Mouse (Mus musculus) layer of hippocampus, adult 11-12 months (tissue): ENCODE data around the gene Krr1.
A peak's percentile ranks its signal among the peaks of the same experiment; 100 is the strongest.

Experiments used
- DNase-seq: peaks from one replicate; pipeline ENCODE4 v3.0.0; 2022; ENCODE audit warnings: low spot score

The Krr1 gene

DNA sequence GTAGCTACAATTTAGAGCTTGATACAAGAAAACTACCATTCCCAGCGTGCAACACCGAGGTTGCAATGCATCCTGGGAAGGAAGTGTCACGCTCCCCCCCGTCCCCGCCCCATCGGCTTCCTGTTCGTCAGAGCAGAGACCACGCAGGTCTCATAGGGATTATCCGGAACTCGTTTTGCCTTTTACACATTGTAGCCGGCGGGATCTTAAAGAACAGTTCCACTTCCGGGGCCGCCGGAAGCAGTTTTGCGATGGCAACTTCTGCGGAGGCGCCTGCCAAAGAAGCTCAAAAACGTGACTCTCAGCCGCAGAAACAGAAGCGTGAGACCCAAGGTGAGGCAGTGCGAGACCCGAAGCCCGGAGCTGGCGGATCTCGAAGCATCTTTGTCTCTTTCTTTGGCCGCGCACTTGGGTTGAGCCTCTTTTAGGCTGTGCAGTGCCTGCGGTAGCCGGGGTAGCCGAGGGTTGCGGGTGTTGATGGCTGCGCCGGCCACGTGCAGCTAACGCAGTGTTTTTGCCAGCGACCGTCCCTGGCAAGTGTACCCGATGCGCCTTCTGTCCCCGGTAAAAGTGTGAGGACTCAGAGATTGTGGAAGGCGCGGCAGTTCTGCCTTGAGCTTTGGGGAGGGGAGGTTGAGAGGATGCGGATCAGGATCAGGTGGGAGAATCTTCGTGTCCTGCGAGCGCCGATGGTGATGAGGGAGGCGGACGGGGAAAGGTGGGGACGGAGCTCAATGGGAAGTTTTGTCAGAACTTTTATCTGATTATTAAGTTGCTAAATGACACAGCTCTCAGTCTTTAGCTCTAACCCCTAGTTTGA lies at the start of gene Krr1:
Gene Krr1 (plus strand): TSS at position 123 of the 820 bp plus-strand sequence.
- DNase-seq = peak; percentile 92

DNA sequence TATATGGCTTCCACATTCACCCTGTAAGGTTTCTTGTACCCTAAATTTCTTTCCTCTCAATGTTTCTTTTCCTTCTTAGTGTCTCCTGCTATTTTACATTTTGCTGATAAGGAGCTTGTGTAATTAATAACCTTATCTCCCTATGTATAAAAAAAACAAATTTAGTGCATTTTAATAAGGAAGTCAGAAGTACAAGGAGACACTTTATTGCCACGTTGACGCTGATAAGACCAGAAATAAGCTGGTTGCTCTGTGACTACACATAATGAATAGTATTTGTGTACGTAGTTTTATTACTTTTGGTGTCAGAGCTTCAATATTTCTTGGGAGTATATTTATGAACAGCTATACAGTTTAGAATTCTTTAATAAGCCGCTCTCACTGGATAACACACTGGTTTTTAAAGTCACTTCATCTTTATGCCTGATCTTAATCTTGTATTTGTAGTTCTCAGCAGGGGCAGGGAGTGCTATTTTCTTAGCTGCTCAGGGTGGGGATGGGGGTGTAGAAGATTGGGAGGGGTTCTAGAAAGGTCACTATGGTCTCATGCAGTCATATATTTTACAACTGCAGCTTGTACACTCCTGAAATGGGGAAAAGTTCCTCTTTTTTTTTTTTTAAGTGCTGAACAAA lies 48.8 kb upstream of the Krr1 start:
- no peak for DNase-seq

DNA sequence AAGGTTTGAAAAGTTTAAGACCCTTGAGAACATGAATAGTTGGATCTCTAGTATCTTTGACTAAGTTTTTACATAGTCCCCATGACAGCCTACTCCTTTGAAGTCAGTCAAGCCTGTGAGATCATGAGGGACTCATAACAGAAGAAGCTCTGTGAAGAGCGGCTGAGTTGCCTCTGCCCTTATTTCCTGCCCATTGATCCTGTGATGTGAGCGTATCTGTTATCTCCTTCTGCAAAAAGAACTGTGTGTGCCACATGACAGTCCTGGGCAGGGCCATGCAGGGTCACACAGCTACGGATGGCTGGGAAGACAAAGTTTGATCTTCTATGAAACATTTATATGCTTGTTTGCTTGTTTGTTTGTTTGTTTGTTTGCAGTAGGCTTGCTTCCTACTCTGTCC lies 48.3 kb upstream of the Krr1 start:
- no peak for DNase-seq

DNA sequence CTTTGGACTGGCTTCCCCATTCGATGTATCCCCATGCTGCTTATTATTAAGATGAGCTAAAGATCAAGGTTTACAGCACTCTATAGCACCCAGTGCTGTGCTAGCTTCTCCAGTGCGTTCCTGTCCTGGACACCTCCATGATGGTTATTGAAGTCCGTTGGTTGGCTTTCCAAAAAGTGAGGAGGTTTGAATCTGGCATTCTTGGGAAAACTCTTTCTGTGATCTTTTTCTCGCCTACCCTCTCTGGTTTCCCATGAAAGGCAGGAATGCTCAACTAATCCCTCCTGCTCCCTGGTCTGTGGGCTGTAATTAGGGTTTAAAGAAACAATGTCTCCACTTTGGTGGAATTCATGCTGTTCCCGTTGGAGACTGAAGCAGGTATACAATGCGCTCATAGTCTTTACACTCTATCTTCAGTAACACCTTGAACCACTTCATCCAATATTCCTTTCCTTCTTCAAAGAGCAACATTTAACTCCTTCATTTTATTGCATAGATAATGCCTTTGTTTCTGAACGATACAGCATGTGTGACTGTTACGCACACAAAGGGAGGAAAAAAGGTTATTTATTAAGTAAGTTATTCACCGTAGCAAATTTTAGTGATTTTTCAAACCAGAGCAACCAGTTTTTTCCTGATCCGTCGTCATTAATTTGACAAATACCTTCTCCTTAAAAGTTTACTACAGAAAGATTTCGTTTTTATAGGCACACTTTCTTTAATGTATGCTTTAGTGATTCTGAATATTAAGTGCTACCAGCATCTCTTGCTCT lies 47.6 kb upstream of the Krr1 start:
- DNase-seq = no peak

DNA sequence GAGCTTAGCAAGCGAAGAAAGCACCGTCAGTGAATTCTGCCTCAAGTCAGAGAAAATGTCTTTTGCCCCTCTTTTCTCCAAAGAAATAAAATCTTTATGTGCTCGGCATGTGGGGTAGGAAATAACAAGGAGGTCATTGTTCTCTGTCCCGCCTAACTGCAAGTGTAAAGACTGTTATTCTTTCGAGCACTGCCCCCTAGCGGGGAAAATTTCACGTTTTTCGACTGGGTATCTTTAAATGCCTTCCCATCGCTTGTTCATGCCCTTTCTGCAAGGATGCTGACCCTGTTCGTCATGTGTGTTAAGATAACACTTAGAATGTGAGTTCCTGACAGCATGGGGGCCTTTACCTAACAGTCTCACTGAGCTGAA lies 47.0 kb upstream of the Krr1 start:
- DNase-seq = peak; percentile 96

DNA sequence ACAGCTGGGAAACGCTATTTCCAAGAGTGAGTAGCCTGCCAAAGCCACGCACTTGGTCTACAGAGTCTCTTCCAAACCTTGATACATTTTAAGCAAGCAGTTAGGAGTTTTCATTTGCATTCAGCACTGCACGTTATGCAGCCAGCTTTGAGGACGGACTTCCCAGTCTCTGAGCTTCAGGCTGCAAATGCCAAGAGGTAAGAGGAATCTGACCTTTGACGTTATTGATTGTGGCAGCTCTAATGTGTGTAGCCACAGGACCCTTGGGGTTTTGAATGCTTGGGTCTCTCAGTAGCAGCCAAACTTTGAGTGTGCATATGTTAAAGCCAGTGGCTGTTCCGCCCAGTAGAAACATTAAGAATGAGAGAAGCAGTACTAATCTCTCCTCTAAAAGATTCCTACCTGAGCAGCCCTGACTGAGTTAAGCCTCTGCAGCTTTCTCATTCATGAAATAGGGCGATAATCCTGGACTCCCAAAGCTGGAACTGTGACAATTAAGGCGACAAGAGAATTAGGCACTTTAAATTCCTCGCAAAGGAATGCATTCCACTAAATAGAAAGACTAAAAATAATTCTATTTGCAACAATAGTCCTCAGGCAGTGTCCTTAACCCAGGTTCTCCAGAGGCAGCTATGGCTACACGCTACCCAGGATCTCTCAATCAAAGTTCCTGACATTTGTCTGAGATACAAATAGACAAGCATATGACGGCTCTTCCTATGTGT lies 39.7 kb upstream of the Krr1 start:
- no peak for DNase-seq

DNA sequence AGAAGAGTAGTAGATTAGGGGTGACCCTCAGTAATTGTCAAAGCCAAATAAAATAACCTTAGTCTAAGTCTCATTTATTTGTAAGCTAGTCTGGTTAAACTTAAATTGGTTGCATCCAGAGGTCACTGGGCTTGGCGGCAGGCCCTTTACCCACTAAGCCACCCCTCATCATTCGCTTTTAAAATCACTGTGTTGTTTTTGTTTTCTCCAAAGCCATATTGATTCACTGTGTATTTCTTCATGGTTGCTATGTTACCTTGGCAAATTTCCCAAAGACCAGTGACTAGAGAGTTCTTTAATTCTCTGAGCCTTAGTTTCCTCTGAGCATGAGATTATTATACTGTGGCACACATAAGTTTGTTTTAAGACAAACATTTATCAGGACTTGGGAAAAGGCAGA lies 37.3 kb upstream of the Krr1 start:
- DNase-seq = no peak

DNA sequence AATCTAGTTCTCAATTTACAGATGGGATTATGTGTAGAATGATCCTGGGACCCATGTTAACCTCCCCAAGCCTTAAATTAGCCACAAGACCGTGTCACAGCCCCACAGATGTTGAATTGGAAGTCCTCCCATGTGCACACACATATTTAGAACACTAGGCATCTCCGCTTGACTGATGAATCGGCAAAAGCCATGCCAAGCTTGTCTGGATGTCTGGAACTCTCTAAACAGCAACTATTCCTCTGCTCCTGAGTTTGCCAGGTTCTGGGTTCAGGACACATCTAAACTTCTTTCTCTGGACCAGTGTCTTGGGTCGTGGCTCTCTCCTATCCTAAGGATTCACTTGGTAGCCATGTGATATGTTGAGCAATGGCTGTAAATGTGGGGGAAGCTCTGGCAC lies 36.4 kb upstream of the Krr1 start:
- DNase-seq = no peak

DNA sequence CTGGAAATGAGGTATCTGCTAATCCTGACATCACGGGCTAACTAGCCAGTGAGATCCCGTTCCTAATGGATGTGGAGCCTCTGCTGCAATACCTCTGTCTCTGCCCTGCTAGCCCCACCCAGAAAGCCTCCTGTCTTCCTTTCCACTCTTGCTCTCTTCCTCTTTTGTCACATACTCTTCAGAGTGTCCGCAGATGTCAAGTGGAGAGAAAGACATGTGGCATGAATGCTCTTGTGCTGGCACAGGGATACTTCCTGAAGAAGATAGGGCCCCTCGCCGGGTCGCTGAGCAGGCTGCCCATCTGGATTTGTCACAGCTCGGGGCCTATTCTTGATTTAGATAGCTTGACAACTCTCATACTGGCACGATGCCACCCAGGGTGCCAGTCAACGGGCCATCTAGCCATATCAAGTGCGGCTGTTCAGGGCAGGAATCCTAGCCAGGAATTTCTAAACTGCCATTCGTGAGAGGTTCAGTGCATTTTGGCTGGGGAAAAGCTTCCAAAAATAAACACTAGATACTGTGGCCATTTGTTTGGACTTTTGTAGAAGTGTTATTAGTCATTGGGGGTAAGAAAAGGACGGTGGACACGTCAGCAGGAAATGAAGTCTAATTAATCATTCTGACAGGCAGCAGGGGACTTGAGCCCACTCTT lies 35.8 kb upstream of the Krr1 start:
- no peak for DNase-seq

DNA sequence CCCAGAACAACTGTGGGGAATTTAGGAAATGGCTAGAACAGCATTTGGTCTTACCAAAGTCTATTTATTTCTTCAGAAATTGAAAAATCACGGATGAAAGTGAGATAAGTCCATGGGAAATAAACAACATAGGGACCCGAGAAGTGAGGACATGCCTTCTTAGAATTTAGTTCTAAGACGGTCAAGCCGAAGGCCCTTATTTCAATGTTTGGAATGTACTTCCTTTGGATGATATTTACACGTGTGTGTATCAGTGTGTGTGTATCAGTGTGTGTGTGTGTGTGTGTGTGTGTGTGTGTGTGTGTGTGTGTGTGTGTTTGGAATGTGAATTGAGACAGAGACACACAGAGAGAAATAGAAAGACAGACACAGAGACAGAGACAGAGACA lies 35.3 kb upstream of the Krr1 start:
- DNase-seq = no peak

DNA sequence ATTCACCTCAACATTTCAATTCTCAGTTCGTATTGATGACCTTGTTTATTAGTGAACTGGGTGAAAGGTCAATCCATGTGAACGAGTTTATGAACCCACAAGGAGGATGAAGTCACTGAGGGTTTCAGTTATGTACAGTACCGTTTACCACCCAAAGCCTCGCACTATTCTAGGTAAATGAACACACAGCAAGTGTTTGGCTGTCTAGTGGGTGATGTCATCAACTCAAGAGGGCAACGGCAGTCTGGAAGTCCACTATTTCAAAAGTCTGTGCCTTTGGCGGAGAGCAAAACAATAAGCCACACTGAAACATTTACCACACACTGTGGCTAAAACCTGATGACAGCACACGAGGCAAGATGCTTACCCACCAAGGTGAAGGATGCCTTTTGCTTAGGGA lies 29.4 kb upstream of the Krr1 start:
- no peak for DNase-seq

DNA sequence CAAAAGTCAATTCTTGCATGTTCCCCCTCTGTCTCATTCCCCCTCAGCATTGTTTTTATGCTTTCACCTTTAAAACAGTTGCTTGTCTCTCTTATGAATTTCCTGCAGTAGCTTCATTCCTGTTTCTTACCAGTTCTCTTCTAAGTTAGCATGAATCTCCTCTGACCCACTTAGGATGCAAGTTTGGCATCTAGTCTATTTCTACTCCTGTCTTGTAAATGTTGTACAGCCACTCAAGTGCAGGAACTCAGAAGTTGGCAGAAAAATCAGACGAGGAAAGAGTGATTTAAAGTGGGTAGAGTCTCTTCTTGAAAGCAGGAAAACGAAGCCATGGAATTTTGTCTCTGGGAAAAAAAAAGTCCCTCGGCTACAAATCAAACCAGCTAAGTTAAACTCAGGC lies 26.9 kb upstream of the Krr1 start:
- no peak for DNase-seq

DNA sequence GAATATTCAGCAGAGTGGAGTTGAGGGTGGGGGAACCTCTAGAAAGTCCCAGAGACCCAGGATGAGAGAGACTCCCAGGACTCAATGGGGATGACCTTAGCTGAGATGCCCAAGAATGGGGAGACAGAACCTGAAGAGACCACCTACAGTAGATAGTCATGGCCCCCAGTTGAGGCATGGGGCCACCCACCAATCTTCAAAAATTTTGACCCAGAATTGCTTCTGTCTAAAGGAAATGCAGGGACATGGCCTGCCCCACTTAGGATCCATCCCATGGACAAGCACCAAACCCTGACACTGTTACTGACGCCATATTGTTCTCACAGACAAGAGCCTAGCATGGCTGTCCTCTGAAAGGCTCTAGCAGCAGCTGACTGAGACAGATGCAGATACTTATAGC lies 24.4 kb upstream of the Krr1 start:
- DNase-seq = no peak

DNA sequence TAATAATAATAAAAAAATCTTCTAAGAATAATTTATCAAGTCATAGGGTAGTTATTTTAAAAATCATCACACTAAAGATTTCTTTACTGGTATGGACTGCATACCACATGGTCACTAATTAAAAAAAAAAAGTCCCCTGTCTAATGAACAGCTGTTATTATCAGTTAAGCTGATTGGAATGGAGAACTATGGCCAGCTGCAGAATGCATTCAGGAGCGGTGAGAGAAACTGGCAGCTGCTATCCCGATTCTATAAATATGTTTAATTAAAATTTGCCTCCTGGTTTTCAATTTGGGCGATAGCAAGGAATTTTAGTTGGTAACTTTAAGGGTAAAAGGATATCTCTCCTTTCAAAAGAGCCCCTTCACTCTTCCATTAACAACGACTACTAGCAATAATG lies 23.5 kb upstream of the Krr1 start:
- DNase-seq = no peak

DNA sequence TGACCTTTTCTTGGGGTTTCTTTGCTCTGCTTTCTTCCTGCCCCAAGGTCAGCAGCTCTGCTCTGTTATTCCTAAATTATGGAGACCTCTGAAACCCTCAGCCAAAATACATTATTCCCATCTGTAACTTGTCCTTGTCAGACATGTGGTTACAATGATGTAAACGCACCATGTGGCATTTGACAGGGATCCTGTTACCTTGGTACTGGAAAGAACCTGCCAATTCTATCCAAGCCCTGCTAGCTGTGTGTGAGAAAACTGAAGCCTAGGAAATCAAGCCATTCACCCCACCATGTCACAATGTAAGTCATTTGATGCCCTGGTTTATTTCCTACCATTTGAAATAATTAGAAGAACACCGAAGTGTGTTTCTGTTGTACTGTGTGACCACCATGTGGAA lies 16.6 kb upstream of the Krr1 start:
- DNase-seq = no peak

DNA sequence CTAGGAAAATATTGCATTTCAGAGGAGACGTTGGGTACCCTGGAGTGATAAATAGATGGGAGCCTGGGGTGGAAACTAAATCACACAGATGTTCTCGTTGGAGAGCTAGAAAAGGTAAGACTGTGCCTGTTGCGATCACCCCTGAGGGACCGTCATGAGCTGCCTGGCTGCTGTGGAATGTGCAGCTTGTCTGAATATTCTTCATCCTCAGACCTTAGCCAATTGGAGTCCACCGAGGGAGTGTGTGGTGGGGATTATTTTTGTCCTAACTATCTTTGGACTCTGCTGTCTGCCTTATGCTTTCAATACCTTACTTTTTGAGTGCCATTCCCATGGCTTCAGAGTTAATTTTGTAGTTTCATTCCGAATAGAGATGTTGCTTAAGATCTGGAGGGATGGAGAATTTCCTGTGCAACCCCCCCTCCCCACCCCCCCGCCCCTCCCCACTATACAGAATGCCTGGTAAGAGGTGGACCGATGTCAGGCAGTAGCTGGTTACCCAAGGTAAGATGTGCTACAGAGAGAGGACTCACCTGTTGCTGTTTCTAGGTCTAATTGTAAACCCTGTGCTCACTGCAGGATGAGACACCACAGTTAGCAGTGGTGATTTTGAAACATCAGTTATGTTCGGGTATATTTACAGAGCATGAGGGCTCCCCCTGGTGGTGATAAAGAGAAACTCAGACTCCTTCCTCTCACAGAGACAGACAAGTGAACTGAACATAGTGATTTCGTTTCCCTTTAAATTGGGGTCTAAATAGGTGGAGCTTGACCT lies 15.0 kb upstream of the Krr1 start:
- peak; percentile 70 for DNase-seq

DNA sequence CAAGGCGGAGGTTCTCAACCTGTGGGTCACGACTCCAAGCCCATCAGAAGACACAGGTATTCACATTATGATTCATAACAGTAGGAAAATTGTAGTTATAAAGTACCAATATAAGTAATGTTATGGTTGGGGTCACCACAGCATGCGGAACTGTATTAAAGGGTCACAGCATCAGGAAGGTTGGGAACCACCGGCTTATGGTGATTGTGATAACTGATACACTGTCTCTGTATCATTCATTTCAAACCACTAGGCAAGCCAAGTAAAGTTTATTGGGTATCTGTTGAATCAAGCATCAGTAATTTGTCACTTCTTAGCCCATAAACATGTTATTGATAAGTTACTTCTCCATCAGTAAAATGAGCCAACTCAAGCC lies 14.4 kb upstream of the Krr1 start:
- DNase-seq = no peak

DNA sequence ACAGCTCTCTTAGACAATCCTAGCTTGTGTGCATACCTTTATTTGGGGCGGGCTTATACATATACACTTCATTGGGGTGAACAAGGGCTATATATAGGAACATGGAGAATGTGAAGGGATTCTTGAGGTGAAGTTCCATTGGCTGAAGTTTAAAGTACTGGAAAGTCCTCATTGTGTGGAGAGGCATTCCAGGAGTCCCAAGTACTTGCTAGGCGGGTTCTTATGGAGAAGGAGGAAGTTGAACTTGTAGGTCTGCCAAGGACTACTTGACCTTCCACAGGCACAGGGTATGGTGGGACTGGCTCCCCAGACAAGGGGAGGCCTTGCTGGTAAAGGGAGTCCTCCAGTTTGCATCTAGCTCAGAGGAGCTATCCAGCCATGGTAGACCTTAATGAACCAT lies 13.1 kb upstream of the Krr1 start:
- no peak for DNase-seq

DNA sequence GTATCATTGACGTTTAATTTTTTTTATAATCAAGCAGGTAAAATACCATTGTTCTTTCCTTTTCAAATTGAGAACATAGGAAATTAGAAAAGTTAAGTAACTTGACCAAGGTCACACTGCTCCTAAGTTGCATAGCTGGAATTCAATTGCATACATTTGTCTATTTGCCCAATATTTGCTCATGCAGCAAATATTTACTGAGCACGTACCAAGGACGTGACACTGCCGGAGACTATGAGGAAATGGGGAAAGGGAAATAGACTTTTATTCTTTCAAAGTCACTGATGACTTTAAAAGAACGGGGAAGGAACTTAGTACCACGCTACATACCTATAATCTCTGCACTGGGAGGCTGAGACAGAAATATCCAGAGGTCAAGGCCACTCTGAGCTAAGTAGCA lies 12.0 kb upstream of the Krr1 start:
- DNase-seq = no peak

DNA sequence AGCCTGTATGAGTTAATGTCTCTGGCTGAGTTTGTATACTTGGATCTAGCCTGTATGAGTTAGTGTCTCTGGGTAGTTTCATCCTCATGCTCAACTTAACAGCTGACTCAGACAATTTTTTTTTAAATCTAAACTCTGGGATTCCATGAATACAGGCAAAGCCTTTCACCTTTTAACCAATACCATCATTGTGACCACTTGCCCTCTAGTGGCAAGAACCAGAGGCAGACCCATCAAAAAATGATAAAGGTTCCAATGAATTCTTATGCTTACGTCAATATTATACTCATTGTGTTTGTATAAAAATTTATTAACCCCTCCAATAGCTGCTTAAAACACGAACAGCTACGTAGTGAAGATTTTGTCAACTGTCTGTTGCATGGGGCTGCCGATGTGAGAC lies 6.1 kb upstream of the Krr1 start:
- no peak for DNase-seq

DNA sequence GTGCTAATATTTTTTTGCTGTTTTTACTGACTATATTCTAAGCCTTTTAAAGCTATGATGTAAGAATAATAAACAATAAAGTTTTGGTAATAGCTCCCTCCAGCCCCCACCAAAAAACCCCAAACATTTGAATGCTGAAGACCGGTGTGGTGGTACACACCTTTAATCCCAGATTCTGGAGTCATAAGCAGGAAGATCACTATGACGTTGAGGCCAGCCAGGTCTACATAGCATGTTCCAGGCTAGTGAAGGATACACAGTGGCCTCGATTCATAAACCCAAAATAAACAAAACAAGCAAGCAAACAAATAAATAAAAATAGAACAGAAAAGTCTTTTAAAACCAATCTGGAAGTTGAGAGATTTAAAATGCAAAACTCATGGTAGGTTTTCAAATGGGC lies 535 bp upstream of the Krr1 start:
- no peak for DNase-seq
